Mouse (Mus musculus): ENCODE measurements around the gene Ovol2.
"Not testable (repeated sequence)": the region's sequence is repeated elsewhere in the genome, so short reads cannot be mapped to it uniquely, and the experiment has no call there.

Ovol2 gene

DNA sequence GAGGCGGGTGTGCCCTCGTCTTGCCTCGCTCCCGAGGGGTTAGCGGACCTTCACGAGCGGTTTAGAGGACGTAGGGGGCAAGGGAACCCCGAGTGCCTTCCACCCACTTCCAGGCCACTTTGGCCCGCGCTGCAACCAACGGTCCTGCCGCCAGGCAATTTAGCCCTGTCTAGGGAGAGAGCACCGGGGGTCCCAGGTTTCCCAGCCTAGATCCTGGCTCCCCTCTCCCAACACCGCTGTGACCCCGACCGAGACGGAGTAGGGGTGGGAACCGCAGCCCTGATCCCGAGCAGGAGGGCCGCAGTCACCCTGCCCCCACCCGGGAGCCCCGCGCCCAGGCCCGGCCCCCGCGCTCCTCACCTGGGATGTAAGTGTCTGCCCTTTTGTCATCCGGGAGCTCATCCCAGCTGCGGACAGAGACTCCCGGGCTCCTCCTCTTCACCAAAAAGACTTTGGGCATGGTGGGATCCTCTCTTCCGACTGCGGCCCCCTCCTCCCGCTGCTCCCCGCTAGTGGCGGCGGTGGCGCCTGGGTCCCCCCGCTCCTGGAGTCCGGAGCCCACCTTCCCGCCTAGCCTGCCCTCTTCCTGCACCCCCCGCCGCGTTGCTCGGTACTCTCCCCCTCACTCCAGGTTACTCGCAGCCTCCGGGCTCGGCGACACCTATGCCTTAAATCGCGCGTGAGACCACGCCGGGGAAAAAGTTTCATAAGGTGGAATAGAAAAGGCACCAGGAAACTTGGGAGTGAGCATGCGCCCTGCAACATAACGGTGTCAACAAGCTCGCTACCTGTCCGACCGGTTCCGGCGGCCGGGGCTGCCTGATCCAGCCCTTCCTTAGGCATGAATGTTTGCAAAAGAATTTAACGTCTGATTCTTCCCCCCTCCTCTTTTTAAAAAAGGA lies at the start of gene Ovol2:
TSS of gene Ovol2 (minus strand) at position 746 of the 902 bp plus-strand sequence.
- DNase-seq (ENCODE audit: low read depth, low spot score), result no peak

- DNase-seq (ENCODE audit: low read depth, low spot score), result no peak
These were observed 49.8 kb upstream of the Ovol2 start for GRCm38 (mm10) chr2:144381741-144382140.

DNA sequence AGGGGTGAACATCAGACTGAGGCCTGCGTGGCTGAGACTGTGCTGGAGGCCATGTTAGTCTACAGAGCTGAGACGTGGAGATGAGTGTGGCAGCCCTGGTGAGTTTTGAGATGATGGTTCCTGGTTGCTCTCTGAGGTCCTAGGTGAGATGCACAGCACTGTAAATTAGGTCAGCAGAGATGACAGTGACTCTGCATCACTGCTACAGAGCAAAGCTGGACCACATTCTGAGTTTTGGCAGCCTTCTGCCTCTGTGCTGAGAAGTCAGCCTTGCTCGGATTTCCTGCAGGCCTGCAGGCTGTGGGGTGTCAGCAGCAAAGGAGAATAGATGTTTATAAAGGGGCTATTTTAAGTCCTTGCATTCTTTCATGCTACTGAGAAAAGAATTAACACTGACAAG lies 49.3 kb upstream of the Ovol2 start:
- no peak for DNase-seq (ENCODE audit: low read depth, low spot score)

DNA sequence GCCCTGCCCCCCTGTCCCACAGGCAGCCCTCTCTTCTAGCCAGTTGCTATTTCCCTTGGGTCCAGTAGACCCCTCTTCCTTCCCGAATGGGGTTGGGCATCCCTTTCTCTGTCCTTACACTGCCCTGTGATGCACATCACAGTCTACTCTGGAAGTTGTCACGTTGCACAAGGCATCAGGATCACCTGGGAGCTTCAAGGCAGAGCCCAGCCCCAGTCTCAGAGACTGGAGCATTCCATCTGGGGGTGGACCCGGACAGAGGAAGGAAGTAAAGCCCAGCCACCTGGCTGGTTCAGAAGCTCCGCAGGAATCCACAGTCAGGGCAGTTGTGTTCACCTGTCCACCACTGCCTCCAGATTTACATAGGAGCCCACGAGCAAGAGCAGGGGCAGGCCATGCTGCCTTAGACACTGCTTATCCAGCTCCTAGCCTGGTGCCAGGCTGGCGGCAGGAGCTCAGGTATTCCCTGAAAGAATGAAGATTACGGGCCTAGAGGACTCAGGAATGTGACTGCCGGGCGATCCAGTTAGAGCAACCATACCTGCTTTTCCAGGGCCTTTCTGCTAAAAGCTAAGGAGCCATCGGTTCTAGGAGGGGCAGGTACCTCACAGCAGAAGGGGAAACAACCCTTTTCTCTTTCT lies 43.2 kb upstream of the Ovol2 start:
- no peak for DNase-seq (ENCODE audit: low read depth, low spot score)

- no peak for DNase-seq (ENCODE audit: low read depth, low spot score)
These were observed 41.1 kb upstream of the Ovol2 start for GRCm38 (mm10) chr2:144373063-144373462.

GRCm38 (mm10) chr2:144371566-144371965 lies 39.6 kb upstream of the Ovol2 start:
- no peak for DNase-seq (ENCODE audit: low read depth, low spot score)

GRCm38 (mm10) chr2:144369511-144369910 lies 37.6 kb upstream of the Ovol2 start:
- DNase-seq (ENCODE audit: low read depth, low spot score), result no peak

GRCm38 (mm10) chr2:144369020-144369421 lies 37.1 kb upstream of the Ovol2 start:
- DNase-seq (ENCODE audit: low read depth, low spot score), result peak; percentile 87

GRCm38 (mm10) chr2:144368400-144369019 lies 36.6 kb upstream of the Ovol2 start, which contains the start of the genes Kat14 and Pet117:
Kat14 (plus strand) TSS chr2:144368983.
Pet117 (plus strand) TSS chr2:144368996.
- DNase-seq (ENCODE audit: low read depth, low spot score), result peak; percentile 95

- peak; percentile 31 for DNase-seq (ENCODE audit: low read depth, low spot score)
These were observed 20.9 kb upstream of the Ovol2 start for GRCm38 (mm10) chr2:144352843-144353242.

GRCm38 (mm10) chr2:144348525-144348924 lies 16.6 kb upstream of the Ovol2 start:
- no peak for DNase-seq (ENCODE audit: low read depth, low spot score)

DNA sequence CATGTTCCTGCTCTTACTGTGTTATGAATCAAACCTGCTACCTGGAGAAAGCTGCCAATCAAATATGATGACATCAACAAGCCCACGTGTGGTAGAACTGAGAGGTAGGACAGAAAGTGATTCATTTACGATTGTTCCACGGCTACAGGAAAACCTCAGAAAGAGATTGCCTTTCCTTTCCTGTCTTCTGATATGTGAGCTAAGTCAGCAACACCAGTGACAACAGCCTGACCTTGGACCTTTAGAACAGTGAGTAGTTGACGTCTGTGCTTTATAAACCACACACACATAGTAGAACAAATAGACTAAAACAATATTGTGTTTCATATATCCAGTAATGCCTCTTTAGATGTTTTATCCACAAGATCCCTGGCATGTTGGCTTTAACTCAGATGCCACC lies 11.2 kb upstream of the Ovol2 start:
- peak; percentile 36 for DNase-seq (ENCODE audit: low read depth, low spot score)

DNA sequence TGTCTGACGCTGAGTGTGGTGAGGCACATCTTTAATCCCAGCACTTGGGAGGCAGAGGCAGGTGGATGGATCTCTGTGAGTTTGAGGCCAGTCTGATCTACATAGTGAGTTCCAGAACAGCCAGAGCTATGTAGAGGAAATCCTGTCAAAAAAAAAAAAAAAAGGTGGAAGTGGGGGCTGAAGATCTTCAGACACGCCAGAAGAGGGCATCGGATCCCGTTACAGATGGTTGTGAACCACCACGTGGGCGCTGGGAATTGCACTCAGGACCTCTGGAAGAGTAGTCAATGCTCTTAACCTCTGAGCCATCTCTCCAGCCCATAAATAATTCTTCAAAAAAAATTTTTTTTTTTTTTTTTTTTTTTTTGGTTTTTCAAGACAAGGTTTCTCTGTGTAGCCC lies 6.2 kb upstream of the Ovol2 start:
- DNase-seq (ENCODE audit: low read depth, low spot score), result not testable (repeated sequence)

DNA sequence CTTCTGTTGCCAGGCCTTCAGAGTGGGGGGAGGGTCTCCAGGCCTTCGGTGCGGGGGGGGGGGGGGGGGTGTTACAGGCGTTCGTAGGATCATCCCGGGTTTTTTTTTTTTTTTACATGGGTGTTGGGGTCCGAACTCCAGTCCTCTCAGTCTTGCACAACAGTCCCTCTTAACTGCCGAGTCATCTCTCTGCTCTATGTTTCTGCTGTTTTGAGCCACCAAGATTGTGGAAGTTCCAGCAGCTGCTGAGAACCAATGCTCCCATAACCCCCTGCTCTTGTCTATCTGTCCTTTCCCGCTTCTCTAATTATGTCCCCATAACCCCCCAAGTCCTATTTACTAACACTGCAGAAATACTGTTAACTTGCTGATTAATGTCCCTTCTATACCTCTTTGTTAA lies 5.8 kb upstream of the Ovol2 start:
- DNase-seq (ENCODE audit: low read depth, low spot score), result no peak

- DNase-seq (ENCODE audit: low read depth, low spot score), result no peak
These were observed 5.3 kb upstream of the Ovol2 start for GRCm38 (mm10) chr2:144337230-144337629.

DNA sequence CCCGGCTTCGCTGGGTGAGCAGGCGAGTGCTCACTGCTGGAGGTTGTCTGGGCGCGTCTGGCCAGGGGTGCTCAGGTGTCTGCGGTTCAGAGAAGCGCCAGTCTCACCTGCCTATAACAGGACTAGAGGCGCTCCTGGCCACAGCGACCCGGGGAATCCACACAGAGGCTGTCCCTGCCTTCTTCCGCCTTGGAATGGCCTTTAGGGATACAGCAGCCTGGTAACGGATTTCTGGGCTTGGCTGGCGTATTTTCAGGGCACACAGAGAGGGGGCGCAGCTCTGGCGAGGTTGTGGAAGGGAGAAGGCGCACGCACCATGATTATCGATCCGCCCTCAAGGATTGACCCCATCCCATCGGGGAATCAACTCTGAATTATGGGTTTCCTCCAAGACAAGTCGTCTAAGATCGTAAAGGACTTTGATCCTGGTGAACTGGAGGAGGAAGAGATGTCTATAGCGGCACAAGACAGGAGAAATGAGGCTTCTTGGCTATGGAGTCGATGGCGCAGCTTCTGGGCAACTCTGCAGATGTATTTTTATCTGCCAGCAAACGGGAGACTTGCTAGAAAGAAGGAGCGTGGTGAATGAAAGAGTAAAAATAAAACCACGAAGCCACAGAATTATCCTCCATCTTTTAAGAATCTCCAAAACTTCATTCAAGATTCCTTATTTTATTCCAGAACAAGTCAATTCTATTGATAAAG lies 1.3 kb upstream of the Ovol2 start:
- no peak for DNase-seq (ENCODE audit: low read depth, low spot score)

- DNase-seq (ENCODE audit: low read depth, low spot score), result no peak
These were observed 540 bp upstream of the Ovol2 start for GRCm38 (mm10) chr2:144332486-144332885.

GRCm38 (mm10) chr2:144330960-144331371 lies 980 bp downstream of the Ovol2 start:
- DNase-seq (ENCODE audit: low read depth, low spot score), result peak; percentile 48

DNA sequence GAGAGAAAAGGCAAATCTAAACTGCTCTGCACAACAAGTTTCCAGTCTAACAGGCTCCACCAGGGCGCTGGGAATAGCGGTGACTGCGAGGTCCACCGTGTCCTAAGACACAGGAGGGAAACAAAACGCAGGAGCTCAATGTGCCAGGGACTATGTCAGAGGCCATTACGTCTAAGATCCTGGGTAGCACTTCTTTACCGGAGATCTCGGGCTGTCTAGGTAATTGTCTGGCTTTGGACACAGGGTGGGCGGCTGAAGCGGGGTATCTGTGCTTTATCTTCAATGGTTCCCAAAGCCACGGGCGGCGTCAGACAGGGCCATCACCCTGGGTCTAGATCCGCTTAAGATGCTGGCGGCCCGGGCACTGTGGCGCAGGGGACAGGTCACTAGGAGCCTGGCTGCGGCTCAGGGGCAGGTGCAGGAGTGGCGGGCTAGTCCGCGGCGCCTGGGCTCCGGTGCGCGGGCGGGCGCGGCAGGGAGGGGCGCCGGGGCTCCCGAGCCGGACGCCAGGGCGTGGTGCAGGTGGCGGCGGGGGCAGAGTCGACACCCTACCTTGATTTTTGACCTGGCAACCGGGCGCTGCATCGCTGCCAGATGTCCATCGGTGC lies 1.5 kb downstream of the Ovol2 start:
- DNase-seq (ENCODE audit: low read depth, low spot score), result no peak

- DNase-seq (ENCODE audit: low read depth, low spot score), result no peak
These were observed 2.0 kb downstream of the Ovol2 start for GRCm38 (mm10) chr2:144329937-144330336.

DNA sequence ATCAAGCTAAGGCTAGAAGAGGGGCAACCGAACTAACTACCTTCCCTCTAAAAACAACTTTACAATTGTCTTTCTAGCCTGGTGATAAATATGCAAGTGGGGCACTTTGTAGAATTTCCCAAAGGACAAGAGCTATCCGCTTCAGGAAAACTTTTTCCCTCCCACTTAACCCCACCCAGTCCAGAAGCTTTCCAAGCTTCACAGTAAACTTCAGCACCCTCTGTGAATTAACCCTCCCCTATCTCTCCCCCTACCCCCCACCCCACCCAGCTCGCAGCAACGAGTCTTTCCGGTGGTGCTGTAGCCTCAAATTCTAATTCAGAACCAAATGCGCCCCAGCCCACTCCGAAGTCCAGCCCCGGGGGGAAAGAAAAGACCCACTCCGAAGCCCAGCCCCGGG lies 2.5 kb downstream of the Ovol2 start:
- no peak for DNase-seq (ENCODE audit: low read depth, low spot score)

Measured in CD4-positive helper T cell, adult 2 months (primary cell).